In the genomic region with DNA sequence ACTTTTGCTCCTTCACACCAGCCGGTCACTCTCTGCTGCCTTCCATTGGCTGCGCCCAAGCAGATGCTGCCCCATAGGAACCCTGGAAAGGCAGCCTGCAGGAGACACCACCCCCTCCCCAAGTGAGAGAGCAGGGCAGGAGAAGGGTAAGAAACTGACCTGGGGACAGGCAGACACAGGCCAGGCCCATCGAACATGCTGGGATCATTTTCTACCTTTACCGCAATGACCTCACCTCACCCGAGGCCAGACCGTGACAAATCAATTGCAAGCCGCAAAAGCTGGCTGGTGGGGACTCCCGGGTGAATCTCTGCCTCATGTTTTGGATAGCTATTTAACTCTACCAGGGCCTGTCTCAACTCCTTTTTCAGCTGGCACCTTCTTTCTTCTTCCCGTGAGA, we compare ENCODE assay signal across 28 mouse cellular contexts.
DNase-seq lines count a peak whose midpoint lies in the region; ATAC-seq and TF ChIP-seq lines count a peak whose summit lies in the region.
"Had no signal": no experiment of that assay in that cellular context is flagged by ENCODE, and none has a peak within 500 bp of the region (broad histone marks: within the 10 kb centered on the region; RNA-seq: fewer than 3 reads in every experiment).

No protein-coding gene starts in this region.

- H3K36me3 ChIP-seq in heart, embryonic 10.5 days: no peaks in the 10 kb centered on the region
- no peaks in the 10 kb centered on the region for H3K36me3 ChIP-seq in heart, adult 2 months (ENCODE audit: control insufficient read depth, insufficient read depth, low read length)
- no peaks in the 10 kb centered on the region for H3K36me3 ChIP-seq in embryonic facial prominence, embryonic 12.5 days
- H3K36me3 ChIP-seq: hindbrain, embryonic 12.5 days; kidney, embryonic 15.5 days; liver, embryonic 12.5 days; midbrain, embryonic 13.5 days had no signal

- no peak for TF ChIP-seq CTCF in heart, adult 2 months (IDR thresholded peaks at IDR 0.05)

- WGBS in heart, embryonic 10.5 days: 79% methylated on average over 9 of the region's 9 CpGs
- WGBS in heart, adult 2 months: 91% methylated on average over 9 of the region's 9 CpGs
- WGBS in embryonic facial prominence, embryonic 12.5 days: 38% methylated on average over 9 of the region's 9 CpGs

- TF ChIP-seq POLR2A in heart, adult 2 months (IDR thresholded peaks at IDR 0.05; ENCODE audit: insufficient read depth, low read depth, low read length): no peak

- TF ChIP-seq EP300 in heart, adult 2 months (IDR thresholded peaks at IDR 0.05; ENCODE audit: insufficient read depth, low read depth, low read length): no peak

- no peak overlapping the region for H3K9ac ChIP-seq in heart, adult 2 months (ENCODE audit: low read depth, low read length)
- H3K9ac ChIP-seq in embryonic facial prominence, embryonic 12.5 days: no peak overlapping the region
- H3K9ac ChIP-seq: hindbrain, embryonic 12.5 days; kidney, embryonic 15.5 days; liver, embryonic 12.5 days; liver, postnatal 0 days; midbrain, embryonic 13.5 days had no signal

- peak; percentile 41; the same call in 1 of the 2 replicates for ATAC-seq in embryonic facial prominence, embryonic 12.5 days (ENCODE audit: insufficient number of reproducible peaks, insufficient read depth, low FRiP score, low TSS enrichment)
- ATAC-seq: CD4-positive, CD25-positive, alpha-beta regulatory T cell, adult 4 months; forebrain, embryonic 16.5 days; intestine, postnatal 0 days; liver, embryonic 12.5 days; liver, postnatal 0 days; midbrain, embryonic 13.5 days had no signal

- H3K4me2 ChIP-seq in embryonic facial prominence, embryonic 12.5 days (replicated peaks): no peak overlapping the region
- H3K4me2 ChIP-seq: hindbrain, embryonic 12.5 days; kidney, embryonic 15.5 days; liver, embryonic 12.5 days; midbrain, embryonic 13.5 days had no signal

- 0 out of 2 replicates have a peak overlapping the region, but pooled peaks have one; percentile 16 for H3K27ac ChIP-seq in heart, embryonic 10.5 days
- no peak overlapping the region for H3K27ac ChIP-seq in heart, adult 2 months
- H3K27ac ChIP-seq in embryonic facial prominence, embryonic 12.5 days: no peak overlapping the region
- H3K27ac ChIP-seq: hindbrain, embryonic 12.5 days; layer of hippocampus, adult 2 months; liver, embryonic 12.5 days; midbrain, embryonic 13.5 days had no signal

- no peaks in the 10 kb centered on the region for H3K9me3 ChIP-seq in heart, embryonic 10.5 days
- H3K9me3 ChIP-seq in embryonic facial prominence, embryonic 12.5 days: no peaks in the 10 kb centered on the region
- H3K9me3 ChIP-seq: hindbrain, embryonic 12.5 days; kidney, embryonic 15.5 days; liver, embryonic 12.5 days; midbrain, embryonic 13.5 days had no signal

- H3K4me3 ChIP-seq in heart, embryonic 10.5 days: no peak overlapping the region
- H3K4me3 ChIP-seq in heart, adult 2 months: no peak overlapping the region
- H3K4me3 ChIP-seq in embryonic facial prominence, embryonic 12.5 days: no peak overlapping the region
- H3K4me3 ChIP-seq: erythroblast, embryonic 14.5 days; hindbrain, embryonic 12.5 days; kidney, embryonic 15.5 days; layer of hippocampus, adult 2 months; liver, embryonic 12.5 days; midbrain, embryonic 13.5 days had no signal

- H3K79me2 ChIP-seq in heart, adult 2 months (replicated peaks; ENCODE audit: control insufficient read depth, insufficient read depth, low read length): no peaks in the 10 kb centered on the region

- no peaks in the 10 kb centered on the region for H3K4me1 ChIP-seq in heart, embryonic 10.5 days
- peaks cover 3% of the 10 kb centered on the region; the same call in 1 of the 2 replicates for H3K4me1 ChIP-seq in heart, adult 2 months (ENCODE audit: control insufficient read depth, insufficient read depth, low read length)
- 0 out of 2 replicates have a peak, but pooled peaks cover 5% of the 10 kb centered on the region for H3K4me1 ChIP-seq in embryonic facial prominence, embryonic 12.5 days
- H3K4me1 ChIP-seq: liver, embryonic 12.5 days; midbrain, embryonic 13.5 days had no signal

- H3K27me3 ChIP-seq in heart, embryonic 10.5 days (ENCODE audit: insufficient read depth, poor library complexity, severe bottlenecking): no peaks in the 10 kb centered on the region
- no peaks in the 10 kb centered on the region; the same call in 1 of the 2 replicates for H3K27me3 ChIP-seq in heart, adult 2 months (ENCODE audit: control insufficient read depth, insufficient read depth, low read length)
- H3K27me3 ChIP-seq in embryonic facial prominence, embryonic 12.5 days: no peaks in the 10 kb centered on the region
- H3K27me3 ChIP-seq: hindbrain, embryonic 12.5 days; kidney, embryonic 15.5 days; liver, embryonic 12.5 days; midbrain, embryonic 13.5 days had no signal

- DNase-seq in heart, embryonic 10.5 days (ENCODE audit: low spot score): no peak
- no peak for DNase-seq in heart, adult 2 months
- peak; percentile 28 for DNase-seq in 3134 (ENCODE audit: extremely low read depth, insufficient read length, low spot score)
- peak; percentile 35 for DNase-seq in embryo, embryonic 10.5 days (ENCODE audit: low spot score)
- DNase-seq in gastrocnemius, postnatal 36 days: no peak
- no peak for DNase-seq in thymus, postnatal 36 days
- DNase-seq in right cerebral cortex, postnatal 4 days: no peak
- DNase-seq: adrenal gland, adult 2 months; cerebellum, adult 9-10 months; cerebellum, postnatal 36 days; gastrocnemius, postnatal 14 days; heart, postnatal 14 days; kidney, postnatal 36 days; liver, postnatal 0 days; lung, postnatal 36 days; right cerebral cortex, postnatal 25 days; spleen, adult 18-20 months; thymus, postnatal 14 days had no signal

- intact Hi-C loops in heart, adult 2 months (cut with DNase I): no loop called here
- intact Hi-C loops in gastrocnemius, postnatal 36 days (cut with DNase I): no loop called here

Comparison
In these comparisons a context has a peak if more than half of its experiments do, and no peak if none do; other contexts are left out.
1. DNase-seq: peak in 3134 (single experiment) and embryo, embryonic 10.5 days (single experiment); none in heart, embryonic 10.5 days (single experiment), heart, adult 2 months (0 of 2), gastrocnemius, postnatal 36 days (0 of 2), thymus, postnatal 36 days (0 of 2) and right cerebral cortex, postnatal 4 days (single experiment).